Mouse (Mus musculus): Measurements from ENCODE around the gene Cfdp1. TPM values are rescaled to one million over a fixed set of nuclear protein-coding genes. Genes with fewer than 3 reads are reported as not detected.

The Cfdp1 gene
- total RNA-seq, 1 experiment from 2014 or later = 252 TPM

DNA sequence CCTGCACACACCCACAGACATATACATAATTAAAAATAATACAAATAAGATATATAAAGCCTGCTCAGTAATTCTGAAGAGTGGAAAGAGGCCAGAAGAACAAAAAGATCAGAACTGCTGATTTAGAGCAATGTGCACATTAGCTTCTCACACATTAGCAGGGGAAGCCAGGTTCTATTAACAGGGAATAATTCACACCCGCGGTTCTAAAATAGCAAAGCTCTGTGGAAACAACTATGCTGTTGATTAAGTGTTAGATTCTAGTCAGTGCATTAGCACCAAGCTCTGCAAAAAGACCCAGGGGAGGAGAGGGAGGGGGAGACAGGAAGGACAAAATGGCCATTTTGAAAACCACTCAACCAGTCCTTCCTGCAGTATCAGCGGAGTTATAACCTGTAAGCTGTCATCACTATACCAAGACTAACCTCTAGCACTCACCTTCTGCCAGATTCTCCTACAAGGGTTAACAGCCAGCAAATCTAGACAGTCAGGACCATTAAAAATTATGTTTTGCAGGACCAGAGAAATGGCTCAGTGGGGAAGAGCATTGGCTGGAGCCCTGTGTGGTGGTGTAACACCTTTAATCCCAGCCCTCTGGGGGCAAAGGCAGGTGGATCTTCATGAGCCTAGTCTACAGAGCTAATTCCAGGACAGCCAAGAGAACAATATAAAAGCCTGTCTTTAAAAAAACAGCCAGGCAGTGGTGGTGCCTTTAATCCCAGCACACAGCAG lies 45.0 kb downstream of the Cfdp1 start:
- ATAC-seq (replicated peaks; ENCODE audit: low read depth, poor library complexity, severe bottlenecking) = no peak

DNA sequence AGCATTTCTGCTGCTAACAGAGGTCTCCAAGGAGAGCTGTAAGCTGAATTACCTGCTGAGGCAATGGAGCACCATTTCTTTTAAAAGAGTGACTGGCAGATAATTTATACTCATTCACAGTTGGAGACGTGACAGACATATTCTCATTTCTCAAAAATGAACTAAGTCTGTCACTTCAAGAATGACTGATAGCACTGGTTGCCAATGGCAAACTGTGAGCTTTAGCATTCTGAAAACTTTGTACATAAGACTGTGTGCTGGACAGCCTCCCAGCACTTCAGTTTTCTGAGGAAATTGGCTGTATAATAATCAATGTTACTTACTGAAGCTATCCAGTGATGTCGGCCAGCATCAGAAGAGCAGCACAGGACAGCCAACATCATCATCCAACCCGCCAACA lies 46.1 kb downstream of the Cfdp1 start:
- no peak for ATAC-seq (replicated peaks; ENCODE audit: low read depth, poor library complexity, severe bottlenecking)

DNA sequence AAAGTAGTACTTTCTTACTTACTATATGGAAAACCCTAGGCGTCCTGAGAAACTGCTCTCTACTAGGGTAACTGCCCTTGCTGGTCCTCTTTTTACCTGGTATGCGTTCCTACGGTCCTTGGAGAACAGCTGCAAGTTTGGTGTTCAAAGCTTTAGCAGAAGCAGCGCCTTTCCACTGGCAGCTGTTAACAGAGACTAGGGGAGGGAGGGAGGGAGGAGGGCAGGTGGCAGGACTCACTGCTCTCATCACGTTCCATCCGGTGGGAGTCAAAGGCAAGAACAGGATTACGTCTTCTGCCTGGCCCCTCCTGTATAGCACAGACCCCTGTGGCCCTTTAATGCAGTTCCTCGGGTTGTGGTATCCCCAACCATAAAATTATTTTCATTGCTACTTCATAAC lies 50.7 kb downstream of the Cfdp1 start:
- ATAC-seq (replicated peaks; ENCODE audit: low read depth, poor library complexity, severe bottlenecking) = no peak

DNA sequence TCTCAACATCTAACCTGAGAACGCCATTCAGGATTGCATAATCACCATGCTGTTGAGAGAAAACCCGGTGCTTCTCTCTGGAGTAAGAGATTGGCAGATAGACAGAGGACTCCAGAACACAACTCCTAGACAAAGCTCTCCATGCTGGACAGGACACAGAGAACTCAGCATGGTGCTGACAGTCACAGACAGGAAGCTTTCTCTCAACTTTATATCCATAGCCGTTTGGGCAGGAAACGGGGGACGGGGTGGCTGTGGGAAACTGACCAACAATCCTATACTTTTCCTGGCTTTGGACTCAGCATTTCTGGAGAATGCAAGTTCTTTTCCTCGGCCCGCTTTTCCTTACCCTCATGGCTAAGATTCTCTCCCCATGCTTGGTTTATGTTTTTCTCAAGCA lies 51.8 kb downstream of the Cfdp1 start:
- ATAC-seq (replicated peaks; ENCODE audit: low read depth, poor library complexity, severe bottlenecking) = no peak

DNA sequence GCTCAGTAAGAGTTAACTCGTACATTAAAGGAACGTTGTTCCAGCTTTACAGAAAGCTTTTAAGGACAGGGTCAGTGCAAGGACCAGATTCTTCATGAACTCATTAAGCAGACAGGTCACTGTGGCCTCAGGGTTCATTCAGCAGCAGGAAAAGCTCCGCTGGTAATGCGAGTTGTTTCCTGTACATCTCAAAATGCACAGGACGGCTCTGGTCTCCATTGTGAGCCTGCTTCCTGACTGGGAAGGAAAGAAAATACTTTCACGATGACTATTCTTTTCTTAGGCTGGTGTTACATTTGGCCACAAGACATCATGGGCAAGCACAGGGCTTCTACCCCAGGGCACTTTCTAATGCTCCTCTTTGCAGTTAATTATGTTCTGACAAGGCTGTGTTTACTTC lies 52.6 kb downstream of the Cfdp1 start:
- no peak for ATAC-seq (replicated peaks; ENCODE audit: low read depth, poor library complexity, severe bottlenecking)

DNA sequence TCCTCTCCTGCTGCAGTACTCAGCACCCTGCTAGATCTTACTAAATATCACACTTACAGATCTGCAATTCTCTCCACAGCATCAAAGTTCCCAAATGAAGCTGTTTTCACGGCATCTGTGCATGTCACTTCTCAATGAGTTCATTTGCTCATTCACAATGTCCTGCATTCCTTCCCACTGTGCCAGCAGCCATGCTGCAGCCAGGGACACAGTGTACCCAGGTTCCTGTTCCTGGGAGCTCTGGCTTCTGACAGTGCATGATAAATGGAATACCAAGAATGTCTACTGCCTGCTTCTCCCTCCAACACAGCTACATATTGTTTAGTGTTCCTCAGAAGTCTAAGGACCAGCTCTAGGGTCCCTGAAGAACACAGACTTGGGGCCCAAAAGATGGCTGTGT lies 57.6 kb downstream of the Cfdp1 start:
- no peak for ATAC-seq (replicated peaks; ENCODE audit: low read depth, poor library complexity, severe bottlenecking)

DNA sequence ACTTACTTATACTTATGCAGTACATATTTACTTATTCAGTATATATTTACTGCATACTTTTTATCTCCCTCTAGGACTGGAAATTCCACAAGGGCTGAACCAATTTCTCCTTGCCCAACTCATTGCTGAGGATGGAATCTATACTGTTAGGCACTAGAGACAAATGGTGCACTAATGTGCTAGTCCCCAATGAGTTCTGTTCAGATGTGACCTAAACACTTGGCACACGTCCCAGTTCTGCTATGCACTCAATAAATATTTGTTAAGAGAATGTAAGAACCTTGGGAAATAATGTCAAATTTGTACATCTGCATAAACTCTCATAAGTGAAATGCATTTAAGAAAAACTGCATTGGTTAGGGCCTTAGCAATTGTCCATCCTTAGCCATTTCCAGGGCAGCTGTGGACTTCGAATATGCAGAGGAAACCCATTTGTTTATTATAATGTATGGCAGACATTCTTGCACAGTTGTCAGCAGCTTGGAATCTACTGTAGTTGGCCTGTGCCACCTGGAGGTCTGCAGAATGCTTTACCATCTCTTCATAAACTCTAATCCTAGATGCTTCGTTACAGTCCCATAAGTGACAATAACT lies 60.7 kb downstream of the Cfdp1 start:
- ATAC-seq (replicated peaks; ENCODE audit: low read depth, poor library complexity, severe bottlenecking) = no peak

DNA sequence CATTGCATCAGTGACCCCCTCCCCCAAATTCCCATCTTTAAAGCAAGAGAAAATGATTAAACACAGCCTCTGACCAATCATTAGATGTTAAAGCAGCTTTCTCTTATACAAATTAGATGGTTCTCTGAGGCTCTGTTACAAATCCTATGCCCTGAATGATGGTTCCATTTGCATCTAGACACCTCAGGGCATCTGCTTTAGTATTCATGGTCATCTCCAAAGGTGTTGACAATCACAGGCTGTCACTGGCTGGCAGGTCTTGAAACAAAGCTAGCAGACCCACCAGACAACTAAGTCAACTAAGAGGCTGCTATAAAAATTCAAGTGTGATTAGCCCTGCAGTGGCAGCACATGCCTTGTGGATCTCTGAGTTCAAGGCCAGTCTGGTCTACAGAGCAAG lies 64.5 kb downstream of the Cfdp1 start:
- ATAC-seq (replicated peaks; ENCODE audit: low read depth, poor library complexity, severe bottlenecking) = no peak

DNA sequence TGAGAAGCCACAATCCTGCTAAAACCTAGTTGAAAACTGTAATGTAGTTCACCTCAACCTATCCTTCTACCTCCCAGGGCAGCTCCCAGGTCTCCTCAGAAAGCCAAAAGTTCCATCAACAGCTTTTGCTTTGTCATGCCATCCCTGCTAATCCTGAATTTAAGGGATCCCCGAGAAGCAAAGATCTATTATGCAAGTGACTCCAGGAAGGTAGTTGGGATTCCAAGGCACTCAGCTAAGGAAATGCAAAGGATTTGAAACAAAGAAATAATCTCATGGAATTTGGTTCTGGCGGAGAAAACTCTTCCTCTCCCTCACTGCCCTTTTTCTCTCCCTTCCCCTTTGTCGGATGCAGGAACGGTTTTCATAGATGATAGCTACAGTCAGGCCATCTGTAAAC lies 64.9 kb downstream of the Cfdp1 start:
- ATAC-seq (replicated peaks; ENCODE audit: low read depth, poor library complexity, severe bottlenecking) = no peak

DNA sequence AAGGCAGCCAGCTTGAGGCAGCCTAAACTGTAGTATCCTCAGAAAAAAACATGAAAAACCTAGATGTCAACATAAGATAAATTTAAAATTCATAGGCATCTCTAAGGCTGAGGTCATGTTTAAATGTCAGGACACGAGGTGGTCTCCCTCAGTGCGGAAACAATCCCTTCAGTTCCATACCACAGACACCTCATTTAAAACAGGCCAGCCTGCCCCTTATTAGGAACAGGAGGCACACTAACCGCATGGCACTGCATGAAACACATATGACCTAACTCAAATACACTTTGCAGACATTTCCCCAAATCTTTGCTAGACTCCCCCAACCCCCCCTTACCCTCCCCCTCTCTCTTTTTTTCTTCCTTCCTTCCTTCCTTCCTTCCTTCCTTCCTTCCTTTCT lies 65.6 kb downstream of the Cfdp1 start:
- ATAC-seq (replicated peaks; ENCODE audit: low read depth, poor library complexity, severe bottlenecking) = no peak

DNA sequence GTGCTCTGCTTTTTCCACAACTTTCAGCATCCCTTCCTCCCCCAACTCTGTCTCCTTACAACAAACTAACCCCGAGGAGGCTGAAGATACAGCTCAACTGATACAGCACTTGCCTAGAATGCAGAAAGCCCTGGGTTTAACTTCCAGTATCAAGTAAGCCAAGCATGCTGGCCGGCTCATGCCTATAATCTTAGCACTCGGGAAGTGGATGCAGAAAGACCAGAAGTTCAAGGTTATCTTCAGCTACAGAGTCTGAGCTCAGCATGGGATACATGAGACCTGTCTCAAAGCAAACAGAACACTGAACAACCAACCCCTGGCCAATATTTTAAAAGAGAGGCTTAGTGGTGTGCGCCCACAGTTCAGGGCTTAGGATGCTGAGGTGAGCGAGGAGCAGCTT lies 66.0 kb downstream of the Cfdp1 start:
- no peak for ATAC-seq (replicated peaks; ENCODE audit: low read depth, poor library complexity, severe bottlenecking)

DNA sequence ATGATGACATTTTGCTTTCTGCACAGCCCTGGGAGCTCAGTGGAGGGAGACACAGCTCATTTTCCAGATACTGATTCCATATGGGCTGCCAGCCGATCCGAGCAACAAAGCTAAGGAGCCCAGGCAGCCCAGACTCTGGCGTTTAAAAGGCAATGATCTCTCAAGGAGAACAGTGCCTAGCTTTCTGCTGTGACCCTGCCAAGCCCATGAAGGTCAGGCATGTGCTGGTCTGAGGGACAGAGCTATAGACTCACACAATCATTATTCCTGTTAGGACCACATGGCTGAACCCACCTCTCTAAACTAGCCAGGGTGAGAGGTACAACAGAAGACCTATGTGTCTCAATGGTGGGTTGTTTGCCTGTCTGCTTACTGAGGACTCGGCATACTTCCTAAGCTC lies 66.4 kb downstream of the Cfdp1 start:
- no peak for ATAC-seq (replicated peaks; ENCODE audit: low read depth, poor library complexity, severe bottlenecking)

DNA sequence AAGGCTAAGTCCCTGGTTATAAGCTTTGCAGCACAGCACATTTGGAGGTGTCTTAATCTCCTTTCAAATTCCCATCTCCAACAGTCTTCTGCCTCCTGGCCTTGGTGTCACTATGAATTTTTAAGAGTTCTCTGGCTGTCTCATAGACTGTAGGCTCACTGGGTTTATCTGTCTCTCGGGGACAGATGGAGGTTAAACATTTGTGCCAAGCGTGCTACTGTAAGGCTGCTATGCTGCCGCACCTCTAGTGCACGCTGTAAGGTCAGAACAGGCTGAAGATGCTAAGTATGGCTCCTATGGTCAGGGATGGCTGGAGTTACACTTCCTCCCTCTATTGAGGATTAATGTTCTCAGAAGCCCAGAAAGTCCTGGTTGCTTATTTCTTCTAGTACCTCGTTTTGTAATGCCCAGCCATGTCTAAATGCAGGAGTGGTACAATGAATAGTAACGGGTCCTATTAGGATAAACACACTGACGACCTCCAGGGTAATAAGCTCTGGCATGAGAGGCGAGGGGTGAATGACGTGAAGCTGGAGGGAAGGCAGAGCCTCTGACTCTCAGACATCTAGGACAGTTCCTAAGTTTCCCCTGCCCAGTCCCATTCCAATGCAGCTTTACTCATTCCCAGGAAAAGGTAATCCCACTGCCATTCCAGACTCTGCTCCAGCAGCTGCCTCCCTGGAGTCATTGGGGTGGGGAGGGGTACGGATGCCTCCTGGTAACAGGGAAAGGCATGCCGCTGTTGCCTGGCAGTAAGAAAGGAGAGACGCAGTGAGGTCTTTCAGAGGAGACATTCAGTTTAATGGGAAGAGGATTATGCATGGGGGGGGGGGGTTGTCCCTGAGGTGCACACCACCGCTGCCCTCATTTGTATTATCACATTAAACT lies 67.1 kb downstream of the Cfdp1 start:
- no peak for ATAC-seq (replicated peaks; ENCODE audit: low read depth, poor library complexity, severe bottlenecking)

DNA sequence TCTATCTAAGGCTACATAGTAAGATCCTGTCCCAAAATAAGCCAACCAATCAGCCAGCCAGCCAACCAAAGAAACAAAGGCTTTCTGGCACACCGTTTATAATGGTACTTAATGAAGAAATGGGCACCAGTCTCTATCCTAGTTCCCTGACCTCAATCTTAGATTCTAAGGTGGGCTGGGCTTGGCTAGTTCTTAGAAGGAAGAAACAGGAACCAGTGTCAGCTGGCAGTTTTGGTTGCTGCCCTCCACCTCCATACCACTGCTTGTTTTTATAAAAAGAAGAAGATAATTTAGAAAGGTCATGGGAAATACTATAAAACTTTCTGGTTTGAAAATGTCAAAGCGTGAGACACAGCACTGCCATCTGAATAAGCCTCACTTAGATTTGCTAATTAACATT lies 68.0 kb downstream of the Cfdp1 start:
- ATAC-seq (replicated peaks; ENCODE audit: low read depth, poor library complexity, severe bottlenecking) = no peak

DNA sequence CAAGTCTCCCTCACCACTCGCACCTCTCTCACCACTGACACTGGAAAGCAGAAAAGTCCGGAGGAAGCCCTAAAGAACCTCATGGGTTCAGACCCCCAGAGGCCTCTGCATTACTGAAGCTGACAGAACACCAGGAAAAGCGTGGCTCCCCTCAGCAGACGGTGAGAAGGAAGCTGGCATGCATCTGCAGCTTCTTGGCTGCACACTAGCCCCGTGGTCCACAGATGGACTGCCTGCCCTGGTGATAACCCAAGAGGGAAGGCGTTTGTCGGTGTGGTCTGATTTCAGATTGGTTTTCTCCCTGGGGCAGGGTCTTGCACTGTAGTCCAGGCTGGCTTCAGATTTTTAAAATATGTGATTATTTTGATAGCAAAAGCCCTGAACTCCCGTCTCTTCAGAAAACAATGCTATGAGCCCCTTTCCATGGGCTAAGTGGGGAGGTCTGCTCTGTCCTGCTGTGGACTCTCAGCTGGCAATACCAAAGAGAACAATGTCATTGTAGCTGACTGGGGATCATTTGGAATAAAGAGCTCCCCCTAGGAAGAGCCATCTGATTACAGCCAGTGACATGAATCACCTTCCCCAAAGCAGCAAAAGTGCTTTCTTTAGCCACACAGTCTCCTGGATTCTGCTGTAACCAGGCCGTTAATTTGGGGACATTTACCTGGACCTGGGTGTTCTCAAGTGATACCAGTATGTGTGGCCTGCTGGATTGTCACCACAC lies 71.3 kb downstream of the Cfdp1 start:
- ATAC-seq (replicated peaks; ENCODE audit: low read depth, poor library complexity, severe bottlenecking) = no peak

DNA sequence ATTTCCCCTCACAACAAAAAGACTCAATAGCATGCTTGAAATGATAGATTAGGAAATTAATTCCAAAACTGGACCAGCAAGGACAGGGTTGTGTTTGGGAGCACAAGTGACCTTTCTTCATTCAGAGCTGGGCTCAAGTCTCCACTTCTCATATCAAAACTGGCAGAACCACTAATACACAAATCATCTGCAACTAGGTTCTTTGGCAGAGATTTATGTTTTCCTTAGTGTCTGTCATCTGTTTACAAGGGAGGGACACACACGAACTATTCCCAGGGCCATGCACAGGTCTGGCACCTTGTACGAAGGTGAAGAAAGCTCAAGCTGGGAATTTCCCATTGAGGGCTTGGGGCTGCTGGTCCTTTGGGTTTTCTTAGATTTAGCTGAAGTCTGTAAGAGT lies 71.9 kb downstream of the Cfdp1 start:
- ATAC-seq (replicated peaks; ENCODE audit: low read depth, poor library complexity, severe bottlenecking) = no peak

DNA sequence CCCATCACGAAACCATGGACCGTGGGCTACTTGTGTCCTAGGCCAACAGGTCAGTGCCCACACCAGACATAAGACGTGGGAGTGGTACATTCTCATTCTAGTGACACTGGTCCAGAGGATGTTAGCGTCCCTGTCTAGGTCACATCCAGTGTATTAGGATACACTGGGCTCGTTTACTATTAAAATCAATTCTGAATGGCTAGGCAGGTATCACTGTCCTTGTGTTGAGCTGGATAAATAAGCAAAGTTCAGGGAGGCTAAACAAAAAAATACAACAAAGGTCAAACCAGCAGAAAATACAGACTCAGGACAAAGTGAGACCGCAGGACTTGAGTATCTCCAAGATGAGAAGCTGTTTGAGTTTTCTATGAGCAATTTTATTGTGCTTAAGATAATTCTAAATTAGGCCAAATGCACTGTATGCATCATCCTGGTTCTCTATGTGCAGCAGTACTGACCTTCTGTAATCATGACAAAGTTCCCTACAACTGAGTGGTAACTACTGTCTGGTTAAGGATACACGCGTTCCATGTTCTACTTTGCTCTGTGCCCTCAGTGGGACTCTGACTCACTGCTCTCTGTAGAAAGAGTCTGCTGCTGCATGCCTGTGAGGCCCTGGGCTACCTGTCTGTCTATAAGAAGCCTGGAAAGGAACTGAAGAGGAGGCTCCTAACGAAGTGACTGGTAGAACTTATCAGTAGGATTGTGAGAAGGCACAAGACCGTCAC lies 73.2 kb downstream of the Cfdp1 start:
- ATAC-seq (replicated peaks; ENCODE audit: low read depth, poor library complexity, severe bottlenecking) = no peak

DNA sequence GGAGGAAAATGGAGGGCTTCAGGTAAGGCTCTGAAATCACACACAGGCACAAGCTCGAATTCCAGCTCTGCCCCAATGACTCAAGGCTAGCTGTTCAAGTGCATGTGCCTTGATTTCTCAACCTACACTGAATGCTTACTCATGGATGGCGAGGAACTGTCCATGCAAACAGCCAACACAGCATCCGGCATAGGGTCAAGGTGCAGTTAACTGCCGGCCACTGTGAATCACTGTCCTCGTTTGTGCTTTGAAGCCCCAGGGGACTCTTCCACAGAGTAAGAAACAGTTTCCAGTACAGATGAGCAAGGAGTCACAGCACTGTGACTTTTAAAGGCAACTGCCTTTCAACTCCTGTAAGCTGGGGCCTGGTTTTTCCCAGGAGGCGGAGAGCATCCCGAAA lies 74.4 kb downstream of the Cfdp1 start:
- no peak for ATAC-seq (replicated peaks; ENCODE audit: low read depth, poor library complexity, severe bottlenecking)

DNA sequence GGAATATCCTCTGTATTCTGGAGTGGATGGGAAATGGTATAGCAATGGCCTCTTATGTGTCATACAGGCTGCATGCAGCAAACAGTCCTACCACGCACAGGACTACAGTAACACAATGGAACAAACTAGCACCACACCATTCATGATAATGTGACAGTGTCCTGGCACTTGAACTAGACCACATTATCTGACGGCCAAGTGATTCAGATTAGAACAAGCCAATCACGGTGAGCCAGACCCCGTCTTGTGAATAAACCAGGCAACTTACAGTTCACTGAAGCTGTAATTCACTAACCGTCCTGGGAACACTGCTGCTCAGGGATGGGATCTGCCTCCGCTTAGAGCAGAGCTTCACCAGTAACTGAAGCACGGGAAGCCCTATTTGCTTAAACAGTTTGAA lies 75.3 kb downstream of the Cfdp1 start:
- ATAC-seq (replicated peaks; ENCODE audit: low read depth, poor library complexity, severe bottlenecking) = no peak

DNA sequence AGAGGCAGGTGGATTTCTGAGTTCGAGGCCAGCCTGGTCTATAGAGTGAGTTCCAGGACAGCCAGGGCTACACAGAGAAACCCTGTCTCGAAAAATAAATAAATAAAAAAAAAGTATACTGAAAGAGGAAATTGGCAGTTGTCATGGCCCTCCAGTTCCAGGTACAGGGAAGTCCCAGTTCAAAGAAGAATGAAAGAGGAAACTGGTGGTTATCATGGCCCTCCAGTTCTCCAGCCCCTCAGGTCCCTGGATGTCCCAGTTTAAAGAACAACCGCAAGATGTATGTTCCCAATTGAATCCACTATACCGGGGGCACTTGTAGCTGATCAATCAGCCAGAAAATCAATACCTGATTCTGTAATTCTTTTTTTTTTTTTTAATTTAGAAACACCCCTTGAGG lies 77.6 kb downstream of the Cfdp1 start:
- no peak for ATAC-seq (replicated peaks; ENCODE audit: low read depth, poor library complexity, severe bottlenecking)
